Mouse (Mus musculus) olfactory bulb, adult 2 months (tissue): Measurements from ENCODE around the gene Cyb5d1.

Source experiments
- CTCF ChIP-seq: fragments of 200-500 bp; IDR thresholded peaks from 2 replicates; pipeline ENCODE4 v1.5.1; 2012; ENCODE audit warnings: low read depth, mild to moderate bottlenecking, low read length, moderate library complexity; ENCODE audit not compliant: insufficient read depth
- POLR2A ChIP-seq: fragments of 200-500 bp; IDR thresholded peaks from 2 replicates; pipeline ENCODE4 v1.6.1; 2012; ENCODE audit warnings: mild to moderate bottlenecking, low read depth, low read length, moderate library complexity; ENCODE audit not compliant: insufficient read depth

GRCm38 (mm10) chr11:69420554-69421000, 25.1 kb upstream of the Cyb5d1 start:
- TF ChIP-seq CTCF, result no peak
- no peak for TF ChIP-seq POLR2A
